26 mouse cellular contexts compared by ENCODE assay signal in genomic region chr5:32962581-32962980, GRCm38 (mm10).
"Had no signal": no experiment of that assay in that cellular context is flagged by ENCODE, and none has a peak within 500 bp of the region (broad histone marks: within the 10 kb centered on the region; RNA-seq: fewer than 3 reads in every experiment).

No protein-coding gene starts in this region.

- H3K27ac ChIP-seq: embryonic facial prominence, embryonic 10.5 days; embryonic facial prominence, embryonic 12.5 days; embryonic facial prominence, embryonic 13.5 days; embryonic facial prominence, embryonic 15.5 days; forebrain, embryonic 10.5 days; forebrain, embryonic 12.5 days; forebrain, embryonic 13.5 days; forebrain, embryonic 15.5 days; gastrocnemius, adult 2 months; heart, adult 2 months had no signal

- H3K4me3 ChIP-seq: embryonic facial prominence, embryonic 10.5 days; embryonic facial prominence, embryonic 12.5 days; embryonic facial prominence, embryonic 13.5 days; embryonic facial prominence, embryonic 15.5 days; erythroblast, embryonic 14.5 days; forebrain, embryonic 10.5 days; forebrain, embryonic 12.5 days; forebrain, embryonic 13.5 days; forebrain, embryonic 15.5 days; gastrocnemius, adult 2 months; heart, adult 2 months had no signal

- DNase-seq: cerebellum, adult 8-10 months; cerebellum, adult 9-10 months; cerebellum, adult 9-11 months; cerebellum, postnatal 10 days; cerebellum, postnatal 14 days; cerebellum, postnatal 25 days; cerebellum, postnatal 36 days; embryo, embryonic 11 days; forebrain, postnatal 0 days; gastrocnemius, adult 2 months; gastrocnemius, postnatal 10 days; gastrocnemius, postnatal 14 days; gastrocnemius, postnatal 25 days; gastrocnemius, postnatal 36 days; heart, adult 11 months; heart, adult 18-20 months; heart, adult 2 months had no signal
